Mouse (Mus musculus): ENCODE results near the gene Sco2. TPM values are rescaled to one million over a fixed set of nuclear protein-coding genes. Genes with fewer than 3 reads are reported as not detected.

Sco2 gene
- 34.6 and 37.6 TPM in 2 replicates for total RNA-seq (2014; rRNA removed)
- 24.0 and 24.2 TPM in 2 replicates for polyA plus RNA-seq (2015; fragmentation: Nextera tagmentation; extraction: Ambion mirVana)

GRCm38 (mm10) chr15:89373762-89374248 is at the start of gene Sco2:
Sco2 (minus strand) TSS chr15:89373846.
- Histone ChIP-seq H3K4me3 (ENCODE audit: low read depth, low read length) (peak within 1 kb of the TSS; percentile 70), H3K9me3 (ENCODE audit: low read length) (no peaks in the 10 kb centered on the region), H3K9ac (peak within 1 kb of the TSS; percentile 92), H3K4me1 (ENCODE audit: insufficient read depth) (peaks cover 7% of the 10 kb centered on the region; the same call in 1 of the 2 replicates), H3K27me3 (ENCODE audit: insufficient read depth, low read length) (peaks cover 26% of the 10 kb centered on the region), H3K4me2 (ENCODE audit: low read depth) (peak within 1 kb of the TSS; percentile 78), H3K27ac (ENCODE audit: low read depth, low read length) (peak within 1 kb of the TSS; percentile 91), H3K36me3 (ENCODE audit: insufficient read depth) (peaks cover 35% of the 10 kb centered on the region)
- TF ChIP-seq CTCF (IDR thresholded peaks at IDR 0.05; ENCODE audit: low read depth): peak; percentile 91
- WGBS: under 1% methylated on average over 42 of the region's 42 CpGs
- DNase-seq (peak; percentile 94), ATAC-seq (peak; percentile 88)

- DNase-seq: no peak
- H3K27ac ChIP-seq (ENCODE audit: low read depth, low read length): no peak overlapping the region
- ATAC-seq: no peak
- H3K4me3 ChIP-seq (ENCODE audit: low read depth, low read length): no peak overlapping the region
- no peak for TF ChIP-seq CTCF (IDR thresholded peaks at IDR 0.05; ENCODE audit: low read depth)
- peaks cover 32% of the 10 kb centered on the region for H3K36me3 ChIP-seq (ENCODE audit: insufficient read depth)
- H3K4me2 ChIP-seq (ENCODE audit: low read depth): no peak overlapping the region
- 93% methylated on average over 9 of the region's 9 CpGs for WGBS
- H3K27me3 ChIP-seq (ENCODE audit: insufficient read depth, low read length): no peaks in the 10 kb centered on the region
- H3K9ac ChIP-seq: no peak overlapping the region
- no peaks in the 10 kb centered on the region for H3K4me1 ChIP-seq (ENCODE audit: insufficient read depth)
- H3K9me3 ChIP-seq (ENCODE audit: low read length): no peaks in the 10 kb centered on the region
Observed at GRCm38 (mm10) chr15:89421938-89422337, 48.3 kb upstream of the Sco2 start.

GRCm38 (mm10) chr15:89415282-89415681 is 41.6 kb upstream of the Sco2 start:
- ATAC-seq (no peak), DNase-seq (no peak)
- H3K27me3 ChIP-seq (ENCODE audit: insufficient read depth, low read length): no peaks in the 10 kb centered on the region
- H3K4me3 ChIP-seq (ENCODE audit: low read depth, low read length): no peak overlapping the region
- no peak overlapping the region for H3K27ac ChIP-seq (ENCODE audit: low read depth, low read length)
- H3K36me3 ChIP-seq (ENCODE audit: insufficient read depth): peaks cover 11% of the 10 kb centered on the region; the same call in 1 of the 2 replicates
- no peak overlapping the region for H3K9ac ChIP-seq
- no peaks in the 10 kb centered on the region for H3K4me1 ChIP-seq (ENCODE audit: insufficient read depth)
- no peaks in the 10 kb centered on the region for H3K9me3 ChIP-seq (ENCODE audit: low read length)
- no peak overlapping the region for H3K4me2 ChIP-seq (ENCODE audit: low read depth)
- TF ChIP-seq CTCF (IDR thresholded peaks at IDR 0.05; ENCODE audit: low read depth): no peak
- 89% methylated on average over 8 of the region's 8 CpGs for WGBS

- Histone ChIP-seq H3K9ac (no peak within 1 kb of the TSS), H3K4me2 (ENCODE audit: low read depth) (no peak within 1 kb of the TSS), H3K27ac (ENCODE audit: low read depth, low read length) (no peak within 1 kb of the TSS), H3K36me3 (ENCODE audit: insufficient read depth) (no peaks in the 10 kb centered on the region), H3K27me3 (ENCODE audit: insufficient read depth, low read length) (no peaks in the 10 kb centered on the region), H3K4me1 (ENCODE audit: insufficient read depth) (no peaks in the 10 kb centered on the region), H3K9me3 (ENCODE audit: low read length) (peaks cover 5% of the 10 kb centered on the region; the same call in 1 of the 2 replicates), H3K4me3 (ENCODE audit: low read depth, low read length) (no peak within 1 kb of the TSS)
- TF ChIP-seq CTCF (IDR thresholded peaks at IDR 0.05; ENCODE audit: low read depth): no peak
- no peak for ATAC-seq
- 92% methylated on average over 24 of the region's 24 CpGs for WGBS
- no peak for DNase-seq
Observed at GRCm38 (mm10) chr15:89410118-89410517, 36.5 kb upstream of the Sco2 start, which contains the start of gene Syce3. Syce3 (minus strand) TSS chr15:89410503.

GRCm38 (mm10) chr15:89406691-89407090 is 33.0 kb upstream of the Sco2 start:
- Histone ChIP-seq H3K4me2 (ENCODE audit: low read depth) (no peak overlapping the region), H3K27me3 (ENCODE audit: insufficient read depth, low read length) (no peaks in the 10 kb centered on the region), H3K36me3 (ENCODE audit: insufficient read depth) (no peaks in the 10 kb centered on the region), H3K9me3 (ENCODE audit: low read length) (peaks cover 5% of the 10 kb centered on the region; the same call in 1 of the 2 replicates), H3K27ac (ENCODE audit: low read depth, low read length) (no peak overlapping the region), H3K9ac (no peak overlapping the region), H3K4me1 (ENCODE audit: insufficient read depth) (no peaks in the 10 kb centered on the region), H3K4me3 (ENCODE audit: low read depth, low read length) (no peak overlapping the region)
- DNase-seq: no peak
- TF ChIP-seq CTCF (IDR thresholded peaks at IDR 0.05; ENCODE audit: low read depth): no peak
- ATAC-seq: no peak

GRCm38 (mm10) chr15:89404831-89405623 is 31.4 kb upstream of the Sco2 start:
- DNase-seq: no peak
- no peak for TF ChIP-seq CTCF (IDR thresholded peaks at IDR 0.05; ENCODE audit: low read depth)
- 82% methylated on average over 10 of the region's 10 CpGs for WGBS
- Histone ChIP-seq H3K4me2 (ENCODE audit: low read depth) (no peak overlapping the region), H3K27ac (ENCODE audit: low read depth, low read length) (no peak overlapping the region), H3K4me1 (ENCODE audit: insufficient read depth) (no peaks in the 10 kb centered on the region), H3K36me3 (ENCODE audit: insufficient read depth) (no peaks in the 10 kb centered on the region), H3K9me3 (ENCODE audit: low read length) (peaks cover 5% of the 10 kb centered on the region; the same call in 1 of the 2 replicates), H3K9ac (no peak overlapping the region), H3K4me3 (ENCODE audit: low read depth, low read length) (no peak overlapping the region), H3K27me3 (ENCODE audit: insufficient read depth, low read length) (no peaks in the 10 kb centered on the region)
- ATAC-seq: no peak

- Histone ChIP-seq H3K9ac (no peak overlapping the region), H3K4me3 (ENCODE audit: low read depth, low read length) (no peak overlapping the region), H3K9me3 (ENCODE audit: low read length) (no peaks in the 10 kb centered on the region), H3K27ac (ENCODE audit: low read depth, low read length) (no peak overlapping the region), H3K27me3 (ENCODE audit: insufficient read depth, low read length) (no peaks in the 10 kb centered on the region), H3K36me3 (ENCODE audit: insufficient read depth) (no peaks in the 10 kb centered on the region), H3K4me2 (ENCODE audit: low read depth) (no peak overlapping the region), H3K4me1 (ENCODE audit: insufficient read depth) (no peaks in the 10 kb centered on the region)
- DNase-seq (no peak), ATAC-seq (no peak)
- WGBS: 94% methylated on average over 1 of the region's 1 CpGs
- TF ChIP-seq CTCF (IDR thresholded peaks at IDR 0.05; ENCODE audit: low read depth): no peak
Observed at GRCm38 (mm10) chr15:89402471-89402870, 28.8 kb upstream of the Sco2 start.

All from forebrain, postnatal 0 days (tissue).